Mouse (Mus musculus): Measurements from ENCODE around the gene Palm2.
A peak's percentile ranks its signal among the peaks of the same experiment; 100 is the strongest.

The Palm2 gene

DNA sequence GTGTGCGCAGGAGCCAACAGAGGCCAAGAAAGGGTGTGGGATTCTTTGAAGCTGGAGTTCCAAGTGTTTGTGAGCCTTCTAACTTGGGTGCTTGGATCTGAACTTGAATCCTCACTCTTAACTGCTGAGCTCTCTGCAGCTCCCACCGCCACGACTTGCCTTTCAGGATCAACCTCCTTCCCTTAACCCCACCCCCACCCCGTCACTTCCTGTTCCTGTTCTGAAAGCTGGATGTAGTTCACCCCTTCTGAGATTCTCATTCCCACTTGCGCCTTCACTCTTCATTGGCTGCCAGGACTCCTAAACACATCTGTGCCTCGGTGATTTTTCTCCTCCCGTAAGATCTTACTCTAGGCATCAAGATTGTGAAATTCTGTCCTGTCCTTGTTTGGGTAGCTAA, 240.3 kb downstream of the Palm2 start:
- DNase-seq, result no peak

DNA sequence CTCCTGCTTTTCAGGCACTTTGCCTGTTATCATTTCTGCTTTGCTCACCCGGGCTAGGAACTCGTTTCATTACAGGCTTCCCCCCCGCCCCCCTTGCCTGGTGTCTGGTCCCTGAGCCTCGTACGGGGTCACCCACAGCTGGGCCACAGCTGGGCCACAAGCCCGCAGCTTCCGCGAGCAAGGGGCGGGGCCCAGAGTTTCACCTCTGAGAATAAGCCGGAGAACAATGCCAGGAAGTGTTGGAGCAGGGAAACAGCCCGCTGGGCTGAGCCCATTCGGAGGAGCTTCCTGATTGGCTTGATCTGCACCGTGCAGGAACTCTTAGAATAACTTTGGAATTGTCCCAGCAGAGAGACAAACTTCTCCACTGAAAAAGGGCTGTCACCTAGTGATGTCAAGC, 241.3 kb downstream of the Palm2 start:
- DNase-seq, result peak; percentile 82

DNA sequence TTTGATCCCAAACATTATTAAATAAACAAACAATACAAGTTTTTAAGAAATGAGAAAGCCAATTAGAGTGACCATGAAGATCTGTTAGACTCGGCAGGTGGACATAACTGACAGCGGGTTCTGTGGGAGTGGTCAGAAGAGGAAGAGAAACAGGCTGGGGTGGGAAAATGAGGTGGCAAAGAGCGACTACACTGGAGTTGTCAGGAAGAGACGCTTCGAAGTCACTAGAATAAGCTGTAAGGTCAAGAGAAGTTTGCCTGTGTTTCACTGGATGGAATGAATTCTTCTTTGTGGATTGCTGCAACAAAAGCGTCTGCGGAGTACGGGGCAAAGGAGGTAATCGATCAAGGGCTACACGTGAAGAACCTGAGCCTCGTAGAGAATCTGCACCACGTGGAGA, 243.9 kb downstream of the Palm2 start:
- no peak for DNase-seq

DNA sequence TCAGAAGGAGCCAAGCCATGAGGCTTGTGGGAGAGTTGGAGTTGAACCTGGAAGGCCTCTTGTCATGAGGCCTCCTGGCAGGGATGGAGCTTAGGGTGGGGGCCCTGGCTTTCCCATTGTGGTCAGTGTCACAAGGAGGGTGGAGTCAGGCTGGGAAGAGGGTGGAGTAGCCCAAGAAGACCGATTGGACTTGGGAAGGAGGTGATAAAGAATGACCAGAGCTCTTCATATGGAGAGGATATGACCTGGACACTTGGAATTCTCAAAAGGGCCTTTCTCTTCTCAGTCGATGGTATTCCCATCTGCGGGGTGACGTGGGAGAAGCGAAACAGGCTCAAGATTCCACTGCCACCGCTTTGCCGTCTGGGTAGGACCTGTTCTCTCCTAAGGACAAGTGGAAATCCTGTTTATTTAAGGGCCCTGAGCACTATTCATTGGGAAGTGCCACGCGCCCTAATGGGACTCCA, 245.0 kb downstream of the Palm2 start:
- DNase-seq, result peak; percentile 64

DNA sequence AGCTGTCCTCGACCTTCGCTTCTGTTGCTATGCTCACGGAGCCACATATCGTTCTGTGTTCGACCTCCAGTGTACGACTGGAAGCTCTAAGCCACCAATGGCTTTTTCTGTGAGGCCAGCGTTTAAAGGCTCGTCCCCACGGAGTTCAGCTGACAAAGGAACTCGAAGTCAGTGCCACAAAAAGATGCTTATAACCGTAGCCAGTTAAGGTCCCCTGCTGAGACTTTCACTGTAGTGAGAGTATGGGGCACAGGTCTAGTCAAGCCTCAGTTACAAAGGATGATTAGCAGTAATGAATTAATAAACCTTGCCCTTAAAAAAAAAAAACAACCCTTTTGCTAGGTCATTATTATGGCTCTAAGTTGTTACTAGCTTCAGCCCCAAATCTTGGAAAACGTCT, 246.1 kb downstream of the Palm2 start:
- no peak for DNase-seq

DNA sequence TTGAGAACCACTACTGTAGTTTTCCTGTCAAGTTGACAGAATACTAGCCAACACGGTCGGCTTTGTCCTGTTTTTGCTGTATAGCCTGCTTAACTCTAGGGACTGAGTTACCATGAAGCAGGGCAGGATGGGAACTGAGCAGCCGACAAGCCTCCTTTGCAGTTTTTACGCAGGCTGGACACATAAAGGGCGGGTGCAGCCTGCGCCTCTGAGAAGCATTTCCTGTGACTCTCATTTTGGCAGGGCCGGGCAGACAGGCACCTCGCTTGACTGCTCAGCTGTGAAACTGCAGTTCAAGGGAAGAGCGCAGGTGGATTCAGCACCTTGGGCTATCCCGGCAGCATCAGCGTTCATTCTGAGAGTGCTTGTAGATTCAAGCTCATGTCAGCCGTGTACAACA, 247.5 kb downstream of the Palm2 start:
- DNase-seq, result peak; percentile 60

DNA sequence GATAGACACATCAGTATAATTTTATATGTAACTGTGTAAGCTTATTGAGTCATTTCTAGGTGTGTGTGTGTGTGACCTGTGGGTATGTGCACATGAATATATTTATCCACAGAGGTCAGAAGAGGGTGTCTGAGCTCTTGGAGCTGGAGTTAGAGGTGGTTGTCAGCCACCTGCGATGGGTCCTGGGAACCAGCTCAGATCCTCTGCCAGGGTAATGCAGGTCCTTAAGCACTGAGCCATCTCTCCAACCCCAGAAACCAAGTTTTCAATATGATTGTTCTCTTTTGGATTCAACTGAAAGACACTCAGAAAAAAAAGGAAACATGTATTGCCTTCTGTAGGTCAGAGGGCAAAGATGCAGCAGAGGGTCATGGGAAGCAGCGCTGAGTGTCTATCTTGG, 248.3 kb downstream of the Palm2 start:
- DNase-seq, result no peak

DNA sequence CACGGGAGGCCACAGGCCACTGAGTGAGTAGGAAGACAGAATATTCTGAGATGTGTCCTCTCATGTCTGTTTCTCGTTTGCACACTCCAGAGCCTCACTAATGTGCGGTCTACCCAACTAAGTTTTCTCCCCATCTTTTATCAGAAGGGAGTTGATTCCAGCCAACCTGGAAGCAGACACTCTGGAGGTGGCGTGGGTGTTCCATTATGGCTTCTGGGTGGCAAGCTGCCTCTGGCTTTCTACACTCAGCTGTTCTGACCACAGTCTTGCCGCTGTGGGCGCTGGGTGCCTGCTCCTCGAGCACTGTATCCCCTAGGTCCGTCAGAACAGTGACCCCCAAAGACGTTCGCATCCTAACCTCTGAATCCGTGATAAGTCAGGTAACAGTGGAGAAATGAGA, 248.9 kb downstream of the Palm2 start:
- DNase-seq, result no peak

DNA sequence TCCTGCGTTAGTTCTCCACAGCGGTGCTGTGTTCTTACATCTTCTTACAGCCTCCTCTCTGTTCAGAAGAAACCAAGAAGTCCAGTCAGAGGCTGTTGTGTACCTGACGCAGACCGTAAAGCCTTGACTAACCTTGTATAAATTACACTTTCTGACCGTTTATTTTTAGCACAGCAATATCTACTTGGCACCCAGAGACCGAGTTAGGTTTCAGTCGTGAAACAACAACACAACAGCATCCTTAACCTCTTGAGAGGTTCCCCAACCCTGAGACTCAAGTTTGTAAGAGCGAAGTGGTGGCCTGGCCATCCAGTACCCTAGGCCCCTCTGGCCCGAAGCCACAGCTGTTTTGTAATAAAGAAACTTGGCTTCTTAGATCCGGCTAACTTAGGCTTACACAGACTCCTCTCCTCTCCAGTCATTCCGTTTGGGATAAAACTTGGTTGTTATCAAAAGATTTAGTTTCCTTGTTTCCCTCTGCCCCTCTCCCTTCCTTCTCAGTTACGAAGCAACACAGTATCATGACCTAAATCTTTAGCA, 250.7 kb downstream of the Palm2 start:
- DNase-seq, result no peak

DNA sequence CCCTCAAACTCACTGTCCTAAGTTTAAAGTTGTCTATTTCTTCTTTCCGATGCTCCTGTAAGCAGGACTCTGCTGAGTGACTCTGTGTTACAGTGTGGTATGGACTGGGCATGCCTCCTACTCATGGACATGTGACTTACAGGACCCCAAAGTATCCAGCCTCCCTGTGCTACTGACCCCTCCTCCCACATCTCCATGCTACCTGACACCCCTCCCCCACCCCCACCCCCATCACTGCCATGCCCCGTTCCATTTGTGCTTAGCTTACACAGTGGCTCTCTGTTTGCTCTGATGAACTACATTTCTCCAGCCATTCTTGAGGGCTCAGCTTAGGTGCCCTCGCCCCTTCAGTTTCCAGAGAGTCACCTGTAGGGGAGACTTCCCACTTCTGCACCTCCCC, 252.7 kb downstream of the Palm2 start:
- no peak for DNase-seq

DNA sequence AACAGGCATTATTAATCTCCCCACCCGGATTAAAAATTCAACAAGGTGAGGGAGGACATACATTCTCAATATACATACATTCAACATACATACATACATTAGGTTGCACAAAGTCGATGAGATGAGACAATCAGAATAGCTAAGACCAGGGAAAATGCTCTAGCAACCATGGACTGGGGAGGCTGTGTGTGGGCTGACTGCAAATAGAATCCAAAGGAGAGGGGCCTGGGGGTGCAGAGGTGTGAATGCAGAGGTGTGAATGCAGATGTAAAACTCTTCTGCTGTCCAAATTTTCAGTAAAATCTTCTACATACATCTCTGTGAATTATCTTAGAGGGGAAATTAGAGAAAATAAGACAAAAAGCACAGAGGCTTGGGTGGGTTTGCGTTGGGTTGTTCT, 253.5 kb downstream of the Palm2 start:
- DNase-seq, result no peak

DNA sequence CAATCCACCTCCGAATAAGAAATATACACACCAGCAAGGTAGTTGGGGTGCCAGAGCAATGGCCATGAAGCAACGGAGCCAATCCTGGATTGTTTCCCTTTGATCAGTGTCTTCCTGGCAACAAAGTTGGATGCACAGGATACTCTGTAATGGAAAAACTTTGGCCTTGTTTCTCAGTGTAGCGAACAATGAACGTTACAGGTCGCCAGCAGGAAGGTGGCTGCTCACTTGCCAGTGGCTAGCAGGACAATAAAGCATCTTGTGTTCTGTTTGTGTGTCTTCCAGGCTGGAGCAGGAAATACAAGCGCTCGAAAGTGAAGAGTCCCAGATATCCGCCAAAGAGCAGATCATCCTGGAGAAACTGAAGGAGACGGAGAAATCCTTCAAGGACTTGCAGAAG, 254.1 kb downstream of the Palm2 start:
- DNase-seq, result no peak

DNA sequence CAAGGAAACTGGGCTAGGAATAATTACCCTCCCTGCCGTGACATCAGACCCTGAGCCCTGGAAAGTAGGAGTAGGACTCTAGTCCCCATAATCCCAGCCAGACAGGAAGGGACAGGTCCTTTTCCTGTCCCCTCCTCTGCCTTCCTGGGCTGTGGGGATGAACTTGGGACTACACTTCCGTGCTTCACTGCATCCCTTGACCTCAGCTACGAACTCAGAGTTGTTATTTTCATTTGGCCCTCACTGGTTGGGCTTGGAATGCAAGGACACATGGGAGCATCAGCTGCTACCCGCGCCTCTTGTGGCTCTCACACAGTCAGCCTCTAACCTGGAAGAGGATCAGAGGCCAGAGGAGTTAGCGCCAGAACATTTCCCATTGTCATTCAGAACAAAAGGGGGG, 256.0 kb downstream of the Palm2 start:
- DNase-seq, result no peak

DNA sequence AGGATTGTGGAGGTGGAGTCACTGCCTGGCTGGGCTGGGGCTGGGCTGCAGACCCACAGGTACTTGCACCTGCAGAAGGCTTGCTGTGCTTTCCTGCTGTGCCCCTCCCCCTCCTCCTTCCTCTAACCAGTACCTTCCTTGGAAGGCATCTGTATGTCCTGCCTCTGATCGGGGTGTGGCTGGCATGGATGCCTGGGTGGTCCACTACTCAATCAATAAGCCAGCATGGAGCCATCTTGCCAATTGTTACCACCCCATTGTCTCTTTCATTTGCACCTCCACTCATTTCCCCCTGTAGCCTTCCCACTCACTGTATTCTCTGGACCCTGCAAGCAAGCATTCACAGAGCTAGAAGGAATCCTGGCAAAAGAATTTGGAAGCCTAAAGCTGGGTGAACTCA, 256.8 kb downstream of the Palm2 start:
- no peak for DNase-seq

DNA sequence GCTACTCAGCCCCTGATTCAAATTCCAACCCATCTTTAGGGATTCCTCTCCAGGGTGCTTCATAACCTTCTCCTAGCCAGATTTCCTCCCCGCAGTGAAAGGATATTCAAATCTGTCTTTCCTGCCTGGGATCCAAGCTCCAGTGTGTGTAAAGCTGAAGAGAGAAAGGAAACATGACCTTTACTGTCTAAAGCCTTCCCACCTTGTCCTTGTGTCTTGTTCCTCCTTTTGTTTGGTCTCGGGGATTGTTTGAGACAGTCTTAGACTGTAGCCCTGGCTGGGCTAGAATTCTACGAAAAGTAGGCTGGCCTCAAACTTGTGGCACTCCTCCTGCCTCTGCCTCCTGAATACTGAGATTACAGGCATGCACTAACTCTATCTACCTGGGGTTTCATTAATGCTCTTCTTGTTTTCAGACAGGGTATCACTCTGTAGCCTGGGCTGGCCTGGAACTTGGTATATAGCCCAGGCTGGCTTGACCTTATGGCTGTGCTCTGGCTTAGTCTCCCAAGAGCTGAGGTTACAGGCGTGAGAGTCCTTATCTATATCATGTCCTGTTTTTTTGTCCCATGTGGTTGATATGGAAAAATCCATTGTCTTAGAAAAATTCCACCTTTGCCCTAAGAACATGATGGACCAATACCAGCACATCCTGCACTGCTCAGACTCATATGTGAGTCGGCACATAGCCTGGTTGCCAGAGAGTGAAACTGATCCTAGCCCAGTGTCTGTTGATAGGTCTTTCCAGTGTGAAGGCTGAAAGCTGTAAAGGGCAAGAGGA, 260.5 kb downstream of the Palm2 start:
- no peak for DNase-seq

DNA sequence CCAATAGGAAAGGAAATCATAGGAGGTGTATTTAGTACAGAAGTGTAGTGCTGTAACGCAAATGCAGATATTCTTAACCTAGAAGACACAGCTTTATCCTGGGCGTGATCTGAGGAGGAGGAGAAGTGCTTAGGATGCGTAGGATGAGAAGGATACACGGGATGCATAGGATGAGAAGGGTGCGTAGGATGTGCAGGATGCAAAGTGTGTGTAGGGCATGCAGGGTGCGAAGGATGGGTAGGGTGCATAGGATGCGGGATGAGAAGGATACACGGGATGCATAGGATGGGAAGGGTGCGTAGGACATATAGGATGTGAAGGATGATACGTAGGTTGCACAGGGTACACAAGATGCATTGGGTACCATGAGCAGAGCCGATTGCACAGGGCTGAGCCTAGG, 262.9 kb downstream of the Palm2 start:
- DNase-seq, result no peak

DNA sequence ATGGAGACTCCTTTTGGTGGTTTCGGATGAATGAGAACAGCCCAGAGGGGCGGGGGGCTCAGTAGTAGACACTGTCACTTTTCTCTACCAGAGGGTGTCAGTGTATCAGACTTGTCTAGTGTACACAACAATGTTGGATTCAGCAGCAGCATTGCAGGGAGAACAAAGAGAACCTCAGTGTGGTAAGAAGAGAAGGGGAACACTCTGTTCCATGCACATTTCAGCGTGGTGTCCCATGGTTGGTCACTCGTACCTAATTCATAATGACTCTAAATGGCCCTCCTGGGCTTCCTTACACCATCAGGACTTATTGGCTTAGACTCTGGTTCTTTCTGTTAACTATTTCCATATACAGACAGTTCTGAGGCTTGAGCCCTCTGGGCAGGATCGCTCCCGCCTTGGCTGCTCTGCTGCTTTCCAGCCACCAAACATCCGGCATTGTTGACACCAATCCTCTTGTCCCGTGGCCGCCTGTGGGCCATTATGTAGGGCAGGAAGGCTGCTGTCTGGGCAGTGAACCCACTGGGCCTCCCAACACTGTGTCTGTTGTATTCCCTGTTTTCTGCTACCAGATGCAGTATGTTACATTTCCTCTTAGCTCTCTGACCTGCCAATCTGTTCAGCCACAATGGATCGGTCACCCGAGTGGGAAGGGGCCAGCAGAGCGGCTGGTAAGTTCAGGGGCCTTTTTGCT, 264.0 kb downstream of the Palm2 start:
- DNase-seq, result no peak

DNA sequence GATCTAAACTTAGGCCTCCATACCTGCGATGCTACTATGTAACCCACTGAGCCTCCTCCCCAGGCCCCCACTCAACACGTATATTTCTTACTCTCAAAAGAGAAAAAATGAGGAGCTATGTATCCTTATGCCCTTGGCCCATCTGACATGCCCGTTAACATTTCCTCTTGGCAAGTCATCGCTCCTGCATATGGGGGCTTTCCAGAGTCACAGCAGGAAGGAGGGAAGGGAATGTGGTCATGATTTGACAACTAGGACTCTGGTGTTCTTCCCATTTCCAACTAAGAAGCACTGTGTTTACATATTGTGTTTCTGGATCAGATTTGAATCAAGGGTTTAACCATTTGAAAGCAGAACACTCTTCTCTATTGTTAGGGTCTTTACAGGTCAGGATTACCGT, 267.5 kb downstream of the Palm2 start:
- DNase-seq, result no peak

DNA sequence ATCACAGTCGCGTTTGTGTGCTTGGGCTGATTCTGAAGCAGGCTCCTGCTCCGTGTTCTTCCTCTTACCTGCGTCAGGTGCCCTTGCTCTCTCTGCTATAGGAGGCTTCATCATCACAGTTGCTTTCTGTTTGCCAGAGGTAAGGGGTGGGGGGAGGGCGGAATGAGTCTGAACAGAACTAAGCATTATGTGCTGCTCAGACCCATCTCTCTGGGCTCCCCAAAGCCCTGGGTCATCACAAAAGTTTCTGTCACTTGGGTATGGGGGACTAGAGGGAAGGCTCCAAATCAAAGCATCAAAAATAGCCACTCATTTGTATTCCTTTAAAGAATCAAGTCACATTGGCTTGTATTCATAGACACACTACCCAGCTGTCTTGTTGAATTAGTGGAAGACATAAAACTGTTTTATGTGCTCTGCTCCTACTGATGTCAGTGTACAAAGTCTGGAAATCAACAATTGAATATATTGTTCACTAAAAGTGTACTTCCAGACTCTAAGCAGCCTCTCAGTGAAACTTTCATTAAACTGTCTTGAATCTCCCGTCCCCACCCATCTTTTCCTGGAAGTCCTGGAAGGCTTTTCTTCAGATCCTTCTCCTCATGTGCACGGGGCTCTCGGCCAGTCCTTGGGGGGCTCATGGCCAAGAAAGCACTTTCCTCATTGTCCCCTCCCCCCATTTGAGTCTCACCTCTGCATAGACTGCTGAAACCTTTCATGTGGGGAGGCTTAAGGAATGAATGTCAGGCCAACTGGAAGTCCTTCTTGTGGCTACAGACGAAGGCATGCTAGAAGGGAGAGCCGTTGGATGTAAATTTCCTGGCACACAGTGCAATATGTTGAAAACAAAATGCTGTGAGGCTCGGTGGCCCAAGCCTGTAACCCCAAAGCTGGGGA, 269.8 kb downstream of the Palm2 start:
- DNase-seq, result no peak

DNA sequence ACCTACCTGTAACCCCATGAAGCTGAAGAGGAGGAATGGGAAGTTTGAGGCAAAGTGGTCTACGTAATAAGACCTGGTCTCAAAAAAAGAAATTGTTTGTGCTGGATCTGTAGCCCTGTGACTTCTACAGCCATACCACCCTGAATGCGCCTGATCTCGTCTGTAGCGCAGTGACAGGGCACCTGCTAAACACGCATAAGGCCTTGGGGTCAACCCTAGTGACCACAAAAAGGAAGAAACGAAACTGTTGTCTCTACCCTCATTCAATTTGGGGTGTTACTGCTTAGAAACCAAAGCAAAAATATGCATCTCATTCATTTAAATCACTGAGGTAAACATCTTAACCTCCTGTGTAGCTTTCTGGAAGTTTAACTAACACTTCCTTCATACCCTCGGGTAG, 270.5 kb downstream of the Palm2 start:
- no peak for DNase-seq

DNA sequence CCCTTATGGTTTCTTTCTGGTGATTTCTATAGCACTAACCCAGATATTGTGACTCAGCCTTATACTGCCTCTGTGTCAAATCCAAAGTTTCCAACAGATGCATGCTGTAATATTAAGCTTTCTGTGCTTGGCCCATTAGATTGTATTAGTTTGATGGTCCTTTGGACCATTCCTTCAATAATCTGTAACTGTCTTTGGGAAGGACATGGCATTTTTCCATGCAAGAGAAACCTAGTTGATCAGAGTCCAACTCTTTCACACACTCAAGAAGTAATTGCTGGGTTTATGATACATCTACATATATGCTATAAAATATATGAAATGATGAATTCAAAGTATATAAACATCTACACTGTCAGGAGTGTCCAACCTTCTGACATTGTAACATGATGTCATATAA, 281.8 kb downstream of the Palm2 start:
- no peak for DNase-seq

DNA sequence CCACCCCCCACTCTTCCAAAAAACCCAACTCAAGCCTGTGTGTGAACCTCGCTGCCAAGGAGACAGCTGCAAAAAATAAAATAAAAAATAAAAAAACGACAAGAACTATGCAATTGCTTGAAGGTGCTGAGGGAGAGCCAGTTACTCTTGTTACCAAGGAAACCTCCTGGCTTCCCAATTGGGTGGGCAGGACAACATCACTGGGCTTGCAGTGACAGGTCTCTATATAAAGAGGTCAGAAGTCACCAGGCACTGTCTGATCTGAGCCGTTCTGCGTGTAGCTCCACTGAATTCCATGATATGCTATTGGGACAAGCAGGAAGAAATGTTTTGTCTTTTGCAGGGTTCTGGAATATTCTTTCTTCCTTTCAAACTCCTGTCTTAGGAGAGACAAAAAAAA, 282.7 kb downstream of the Palm2 start:
- DNase-seq, result no peak

DNA sequence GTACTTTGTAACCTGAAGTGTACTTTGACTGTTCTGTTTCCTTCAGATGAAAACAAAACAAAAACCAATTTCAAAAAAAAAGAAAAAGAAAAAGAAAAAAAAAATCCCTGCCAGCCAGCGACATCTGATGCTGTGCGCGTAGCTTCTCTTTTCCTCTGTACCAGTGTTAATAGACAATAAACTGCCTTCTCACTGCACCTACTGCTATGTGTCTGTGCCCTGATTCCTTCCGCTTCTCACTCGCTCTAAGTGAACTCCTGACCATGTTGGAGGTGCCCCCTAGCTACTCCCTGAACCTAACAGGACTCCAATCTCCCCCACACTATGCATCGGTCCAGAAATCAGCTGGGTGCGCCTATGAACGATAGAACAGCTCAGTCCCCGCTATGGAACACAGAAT, 283.3 kb downstream of the Palm2 start, which contains the start of gene Akap2:
Gene Akap2 (plus strand): TSS at position 304 of the 400 bp plus-strand sequence.
- DNase-seq, result no peak

All from lung, postnatal 14 days (tissue).